Mouse (Mus musculus): ENCODE measurements around the gene Mad2l1.

Gene Mad2l1

DNA sequence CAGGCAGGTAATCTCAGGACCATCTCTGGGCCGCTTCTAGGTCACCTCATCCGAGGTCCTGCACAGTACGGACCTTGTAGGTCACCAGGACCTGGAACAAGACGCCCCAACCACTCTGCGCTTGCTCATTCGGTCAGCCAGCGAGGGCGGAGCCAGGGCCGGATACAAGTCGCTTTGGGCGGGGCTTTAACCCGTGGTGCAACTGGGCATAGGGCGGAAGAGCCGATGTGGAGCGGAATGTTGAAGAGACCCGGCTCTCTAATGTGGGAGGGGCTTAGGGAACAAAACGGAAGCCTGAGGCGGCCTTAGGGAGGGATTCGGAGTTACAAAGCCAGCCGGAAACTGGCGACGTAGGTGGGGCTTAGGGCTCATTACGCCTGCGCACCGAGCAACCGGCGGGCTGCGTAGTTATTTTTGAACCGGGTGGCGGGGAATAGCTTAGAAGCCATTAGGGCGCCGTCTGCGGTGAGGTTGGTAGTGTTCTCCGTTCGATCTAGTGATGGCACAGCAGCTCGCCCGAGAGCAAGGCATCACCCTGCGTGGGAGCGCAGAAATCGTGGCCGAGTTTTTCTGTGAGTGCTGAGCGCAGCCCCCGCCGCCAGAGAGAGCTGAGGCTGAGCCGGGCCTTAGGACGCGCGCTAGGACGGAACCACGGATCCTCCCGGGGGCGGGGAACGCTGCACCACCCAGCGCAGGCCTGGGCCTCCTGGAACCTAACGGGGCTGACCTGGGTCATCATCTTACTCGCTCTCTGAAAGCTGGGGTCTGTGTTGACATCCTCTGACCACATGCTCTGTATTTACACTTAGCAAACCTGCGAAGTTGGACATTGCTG is at the start of gene Mad2l1:
TSS of gene Mad2l1 (plus strand) at position 363 of the 835 bp plus-strand sequence.
- DNase-seq (ENCODE audit: low read depth, low spot score) = peak; percentile 96

DNA sequence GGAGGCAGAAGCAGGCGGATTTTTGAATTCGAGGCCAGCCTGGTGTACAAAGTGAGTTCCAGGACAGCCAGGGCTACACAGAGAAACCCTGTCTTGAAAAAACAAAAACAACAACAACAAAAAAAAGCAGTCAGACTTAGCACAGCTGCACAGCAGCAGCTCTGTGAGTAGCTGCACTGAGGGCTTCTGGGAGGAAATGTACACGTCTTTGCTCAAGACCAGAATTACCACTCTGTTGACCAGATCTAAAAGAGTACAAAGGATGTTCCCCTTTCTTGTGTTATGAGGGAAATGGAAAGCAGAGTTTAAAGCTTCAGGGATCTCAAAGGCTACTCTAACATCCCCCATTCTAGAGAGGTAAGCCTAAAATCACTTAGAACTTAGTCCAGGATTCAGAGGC is 41.5 kb upstream of the Mad2l1 start:
- DNase-seq (ENCODE audit: low read depth, low spot score) = no peak

GRCm38 (mm10) chr6:66516368-66516767 is 18.8 kb upstream of the Mad2l1 start:
- DNase-seq (ENCODE audit: low read depth, low spot score) = no peak

- DNase-seq (ENCODE audit: low read depth, low spot score) = no peak
These were observed 6.8 kb upstream of the Mad2l1 start for GRCm38 (mm10) chr6:66528386-66528785.

DNA sequence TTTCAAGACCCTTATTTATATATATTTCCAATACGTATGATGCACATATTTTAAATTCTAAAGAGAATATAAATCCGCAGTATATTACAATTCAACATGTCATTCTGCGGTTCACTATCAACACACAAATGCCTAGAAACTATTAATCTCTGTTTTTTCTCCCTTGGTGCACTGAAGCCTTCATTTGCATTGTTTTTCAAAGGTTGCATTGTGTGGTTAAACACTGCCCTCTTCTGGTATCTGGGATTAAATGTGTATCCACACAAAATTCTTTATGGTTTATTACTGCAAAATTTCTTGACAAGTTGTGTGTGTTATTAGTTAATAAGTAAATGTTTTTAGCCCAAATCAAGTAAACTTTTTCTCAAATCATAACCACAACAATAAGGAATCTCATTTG is 1.9 kb upstream of the Mad2l1 start:
- DNase-seq (ENCODE audit: low read depth, low spot score) = no peak

GRCm38 (mm10) chr6:66534366-66534941 is 736 bp upstream of the Mad2l1 start:
- DNase-seq (ENCODE audit: low read depth, low spot score) = no peak

DNA sequence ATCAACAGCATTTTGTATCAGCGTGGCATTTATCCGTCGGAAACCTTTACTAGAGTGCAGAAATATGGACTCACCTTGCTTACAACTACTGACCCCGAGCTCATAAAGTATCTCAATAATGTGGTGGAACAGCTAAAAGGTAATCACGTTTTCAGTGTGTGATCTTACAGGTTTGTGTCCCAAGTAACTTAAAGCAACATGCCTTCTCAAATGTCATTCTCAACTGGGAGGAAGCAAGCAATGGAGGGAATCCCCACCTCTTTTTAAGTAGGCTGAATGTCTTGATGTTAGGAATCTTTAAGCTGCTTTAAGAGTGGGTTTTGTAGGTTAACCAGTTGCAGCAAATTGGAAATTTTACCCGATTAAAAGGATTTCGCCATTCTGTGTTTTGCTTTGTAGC is 776 bp downstream of the Mad2l1 start:
- DNase-seq (ENCODE audit: low read depth, low spot score) = no peak

GRCm38 (mm10) chr6:66559996-66560395 is 24.8 kb downstream of the Mad2l1 start, which contains the start of gene Vmn1r32:
Vmn1r32 (minus strand) TSS chr6:66560096.
- DNase-seq (ENCODE audit: low read depth, low spot score) = no peak

DNA sequence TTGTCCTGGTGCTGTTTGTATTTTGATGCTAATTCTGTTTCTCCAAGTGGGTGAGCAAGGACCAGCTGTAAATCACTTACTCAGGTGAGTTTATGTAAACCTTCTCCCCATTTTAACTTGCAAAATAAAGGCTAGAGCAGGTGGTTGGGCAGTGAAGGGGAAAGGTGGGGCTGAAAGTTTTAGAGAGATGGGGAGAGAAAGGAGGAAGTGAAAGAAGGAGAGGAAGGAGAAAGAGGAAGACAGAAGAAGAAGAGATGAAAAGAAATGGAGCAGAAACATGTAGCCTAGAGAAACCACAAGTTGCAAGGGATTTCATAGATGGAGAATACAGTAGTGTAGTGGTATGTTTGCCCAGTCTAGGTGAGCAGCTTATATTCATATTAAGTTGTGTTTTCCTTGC is 60.6 kb downstream of the Mad2l1 start:
- no peak for DNase-seq (ENCODE audit: low read depth, low spot score)
